Mouse (Mus musculus): ENCODE results near the gene Tmem178b.

DNA sequence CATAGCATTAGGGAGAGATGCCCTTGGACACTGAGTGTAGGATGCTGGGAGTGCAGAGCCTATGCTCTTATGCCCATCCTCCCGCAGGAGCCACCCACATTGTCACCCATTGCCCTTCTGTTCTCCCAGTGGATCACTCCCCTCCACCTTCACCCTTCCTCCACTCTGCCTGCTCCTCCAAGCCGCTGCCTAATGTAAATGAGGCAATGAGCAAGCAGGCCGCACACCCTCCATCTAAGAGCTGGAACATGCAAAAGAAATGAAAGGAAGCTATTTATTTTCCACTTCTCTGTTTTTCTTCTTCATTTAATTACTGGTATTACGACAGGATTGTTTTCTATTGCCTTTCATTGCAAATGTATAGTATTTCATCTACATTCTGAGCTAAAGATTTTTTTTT lies 142.1 kb downstream of the Tmem178b start:
- no peak for TF ChIP-seq CTCF (IDR thresholded peaks at IDR 0.05; ENCODE audit: low read depth)
- TF ChIP-seq EP300 (IDR thresholded peaks at IDR 0.05; ENCODE audit: low read depth): no peak
